14 mouse cellular contexts compared by ENCODE assay signal in the genomic region with DNA sequence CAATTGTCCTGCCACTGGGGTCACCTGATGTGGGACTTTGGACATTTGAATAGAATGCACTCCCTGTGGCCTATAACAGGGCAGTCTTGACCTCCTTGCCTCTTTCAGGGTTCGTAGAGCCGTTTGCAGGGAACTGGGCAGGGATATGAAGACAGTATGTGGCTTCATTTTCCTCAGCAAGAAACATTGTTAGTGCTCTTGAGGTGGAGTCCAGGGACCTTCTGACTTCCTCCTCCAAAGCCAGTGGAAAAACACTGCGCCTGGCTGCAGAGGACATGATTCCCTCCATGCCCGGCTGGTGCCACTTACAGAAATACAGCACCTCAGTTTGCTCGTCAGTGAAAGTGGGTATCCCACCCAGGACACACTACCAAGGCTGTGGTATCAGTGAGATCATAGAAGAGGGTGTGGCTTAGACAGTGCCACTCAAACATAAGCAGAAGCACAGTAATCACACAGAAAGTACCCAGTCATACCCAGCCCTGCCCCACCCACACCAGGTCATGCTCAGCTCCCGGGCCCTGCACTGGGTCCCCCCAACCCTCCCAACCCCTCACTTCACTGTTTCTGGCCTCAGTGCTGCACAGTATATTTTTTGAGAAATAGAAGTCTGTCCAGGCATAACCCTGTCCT. TPM values are rescaled to one million over a fixed set of nuclear protein-coding genes. Genes with fewer than 3 reads are reported as not detected.
DNase-seq lines count a peak whose midpoint lies in the region; ATAC-seq and TF ChIP-seq lines count a peak whose summit lies in the region.
"Had no signal": no experiment of that assay in that cellular context is flagged by ENCODE, and none has a peak within 500 bp of the region (broad histone marks: within the 10 kb centered on the region; RNA-seq: fewer than 3 reads in every experiment).

No protein-coding gene starts in this region.

- H3K9me3 ChIP-seq in kidney, embryonic 15.5 days (replicated peaks): no peaks in the 10 kb centered on the region
- no peaks in the 10 kb centered on the region for H3K9me3 ChIP-seq in kidney, postnatal 0 days (replicated peaks; ENCODE audit: low read length)
- H3K9me3 ChIP-seq in forebrain, postnatal 0 days (ENCODE audit: low read length): no peaks in the 10 kb centered on the region
- no peaks in the 10 kb centered on the region for H3K9me3 ChIP-seq in forebrain, embryonic 15.5 days
- H3K9me3 ChIP-seq: forebrain, embryonic 13.5 days; G1E; midbrain, embryonic 10.5 days had no signal

- peaks cover 10% of the 10 kb centered on the region; the same call in 1 of the 2 replicates for H3K27me3 ChIP-seq in kidney, embryonic 15.5 days
- no peaks in the 10 kb centered on the region for H3K27me3 ChIP-seq in kidney, postnatal 0 days (ENCODE audit: insufficient read depth, low read length)
- no peaks in the 10 kb centered on the region for H3K27me3 ChIP-seq in myocyte (ENCODE audit: control insufficient read depth, insufficient read depth, insufficient read length)
- H3K27me3 ChIP-seq in forebrain, postnatal 0 days (ENCODE audit: insufficient read depth, low read length): no peaks in the 10 kb centered on the region; the same call in 1 of the 2 replicates
- no peaks in the 10 kb centered on the region for H3K27me3 ChIP-seq in forebrain, embryonic 15.5 days

- no peaks in the 10 kb centered on the region for H3K36me3 ChIP-seq in kidney, embryonic 15.5 days
- no peaks in the 10 kb centered on the region for H3K36me3 ChIP-seq in kidney, postnatal 0 days (ENCODE audit: insufficient read depth, low read length)
- no peaks in the 10 kb centered on the region for H3K36me3 ChIP-seq in myocyte (ENCODE audit: control insufficient read depth, insufficient read depth)
- no peaks in the 10 kb centered on the region for H3K36me3 ChIP-seq in forebrain, postnatal 0 days (ENCODE audit: insufficient read depth)
- H3K36me3 ChIP-seq in forebrain, embryonic 15.5 days: no peaks in the 10 kb centered on the region
- H3K36me3 ChIP-seq: G1E; midbrain, embryonic 10.5 days had no signal

- no peak for DNase-seq in kidney, postnatal 4 days
- DNase-seq in kidney, postnatal 0 days (ENCODE audit: low spot score): no peak
- no peak for DNase-seq in forebrain, postnatal 0 days
- DNase-seq in thymus, postnatal 4 days: no peak
- DNase-seq: adrenal gland, postnatal 25 days; cerebellum, postnatal 36 days; spleen, adult 18-20 months had no signal

- no peak overlapping the region for H3K4me2 ChIP-seq in kidney, embryonic 15.5 days
- no peak overlapping the region for H3K4me2 ChIP-seq in kidney, postnatal 0 days (ENCODE audit: low read length)
- H3K4me2 ChIP-seq in myocyte (ENCODE audit: low read depth): peak overlapping the region; percentile 61
- H3K4me2 ChIP-seq in forebrain, postnatal 0 days (ENCODE audit: low read depth): no peak overlapping the region
- H3K4me2 ChIP-seq in forebrain, embryonic 15.5 days (replicated peaks): no peak overlapping the region
- H3K4me2 ChIP-seq: forebrain, embryonic 13.5 days had no signal

- H3K4me3 ChIP-seq in kidney, embryonic 15.5 days (replicated peaks): no peak overlapping the region
- no peak overlapping the region for H3K4me3 ChIP-seq in kidney, postnatal 0 days (replicated peaks; ENCODE audit: low read depth, low read length)
- no peak overlapping the region for H3K4me3 ChIP-seq in myocyte
- no peak overlapping the region for H3K4me3 ChIP-seq in forebrain, postnatal 0 days (ENCODE audit: low read depth, low read length)
- H3K4me3 ChIP-seq in forebrain, embryonic 15.5 days: no peak overlapping the region
- H3K4me3 ChIP-seq: forebrain, embryonic 13.5 days; midbrain, embryonic 10.5 days had no signal

- H3K79me2 ChIP-seq in myocyte (ENCODE audit: control insufficient read depth, insufficient read depth): peaks cover 17% of the 10 kb centered on the region

- peaks cover 36% of the 10 kb centered on the region for H3K4me1 ChIP-seq in kidney, embryonic 15.5 days
- peaks cover 5% of the 10 kb centered on the region for H3K4me1 ChIP-seq in kidney, postnatal 0 days (replicated peaks; ENCODE audit: insufficient read depth, low read length)
- H3K4me1 ChIP-seq in forebrain, postnatal 0 days (ENCODE audit: insufficient read depth): peaks cover 13% of the 10 kb centered on the region
- peaks cover 21% of the 10 kb centered on the region for H3K4me1 ChIP-seq in forebrain, embryonic 15.5 days

- H3K9ac ChIP-seq in kidney, embryonic 15.5 days: no peak overlapping the region
- no peak overlapping the region for H3K9ac ChIP-seq in kidney, postnatal 0 days (ENCODE audit: low read depth, low read length)
- H3K9ac ChIP-seq in forebrain, postnatal 0 days: no peak overlapping the region
- no peak overlapping the region for H3K9ac ChIP-seq in forebrain, embryonic 15.5 days (replicated peaks)
- H3K9ac ChIP-seq: forebrain, embryonic 13.5 days had no signal

- no peak for TF ChIP-seq CTCF in kidney, postnatal 0 days (IDR thresholded peaks at IDR 0.05; ENCODE audit: low read depth)
- no peak for TF ChIP-seq CTCF in forebrain, postnatal 0 days (IDR thresholded peaks at IDR 0.05; ENCODE audit: low read depth)

- H3K27ac ChIP-seq in kidney, embryonic 15.5 days: peak overlapping the region; percentile 73
- H3K27ac ChIP-seq in kidney, postnatal 0 days: peak overlapping the region; percentile 70
- no peak overlapping the region for H3K27ac ChIP-seq in forebrain, postnatal 0 days (ENCODE audit: low read depth, low read length)
- H3K27ac ChIP-seq in forebrain, embryonic 15.5 days (replicated peaks): no peak overlapping the region
- H3K27ac ChIP-seq: forebrain, embryonic 13.5 days; midbrain, embryonic 10.5 days had no signal

- WGBS in kidney, embryonic 15.5 days: 78% methylated on average over 6 of the region's 6 CpGs
- 66% methylated on average over 6 of the region's 6 CpGs for WGBS in kidney, postnatal 0 days
- WGBS in forebrain, postnatal 0 days: 72% methylated on average over 6 of the region's 6 CpGs
- WGBS in forebrain, embryonic 15.5 days: 72% methylated on average over 6 of the region's 6 CpGs

- TF ChIP-seq POLR2A in myocyte (IDR thresholded peaks at IDR 0.05; ENCODE audit: insufficient read length, low read depth): no peak

- ATAC-seq in kidney, embryonic 15.5 days (replicated peaks; ENCODE audit: low FRiP score): no peak
- ATAC-seq in common myeloid progenitor, adult 5-6 weeks (replicated peaks; ENCODE audit: low read depth, poor library complexity, severe bottlenecking): peak; percentile 27
- no peak for ATAC-seq in kidney, postnatal 0 days (replicated peaks; ENCODE audit: low FRiP score, low read depth)
- ATAC-seq in forebrain, postnatal 0 days: no peak
- ATAC-seq in forebrain, embryonic 15.5 days (replicated peaks): no peak
- ATAC-seq: forebrain, embryonic 13.5 days had no signal

- H3ac ChIP-seq in myocyte (ENCODE audit: control insufficient read depth, insufficient read length): no peak overlapping the region

TF ChIP-seq in myocyte, 11 proteins besides CTCF, POLR2A, EP300 and RAD21:
- TF ChIP-seq SRF (IDR thresholded peaks at IDR 0.05; ENCODE audit: control insufficient read depth, insufficient read length, low read depth): no peak
- TF ChIP-seq USF1 (IDR thresholded peaks at IDR 0.05; ENCODE audit: low read depth): no peak
- TF ChIP-seq MYOD1 (IDR thresholded peaks at IDR 0.05; ENCODE audit: control insufficient read depth in 1 of 3, insufficient read length in 2 of 3, low read depth in 2 of 3): no peak
- TF ChIP-seq POLR2AphosphoS2 (IDR thresholded peaks at IDR 0.05; ENCODE audit: insufficient read length, low read depth): no peak
- no peak for TF ChIP-seq MYOG (IDR thresholded peaks at IDR 0.05; ENCODE audit: control insufficient read depth in 1 of 3, insufficient read depth in 1 of 3, insufficient read length in 2 of 3, low read depth in 2 of 3)
- TF ChIP-seq MAX (IDR thresholded peaks at IDR 0.05; ENCODE audit: low read depth): no peak

RNA-seq across cellular contexts. Expression of gene Csrp1, which starts 29.0 kb away (rescaled TPM):
- polyA plus RNA-seq in kidney, embryonic 15.5 days (2015; fragmentation: Nextera tagmentation; extraction: Ambion mirVana): 119 and 137 TPM in 2 replicates
- 161 and 170 TPM in 2 replicates for total RNA-seq in common myeloid progenitor, adult 5-6 weeks (2017)
- 189 and 190 TPM in 2 replicates for polyA plus RNA-seq in kidney, postnatal 0 days (2015; fragmentation: Nextera tagmentation; extraction: Ambion mirVana)
- polyA plus RNA-seq in myocyte (2012; fragmentation: generic; extraction: Trizol): 219 TPM
- total RNA-seq in forebrain, postnatal 0 days (2014; rRNA removed): 53.2 and 55.7 TPM in 2 replicates
- polyA plus RNA-seq in forebrain, postnatal 0 days (2015; fragmentation: Nextera tagmentation; extraction: Ambion mirVana): 20.8 and 21.0 TPM in 2 replicates
- 17.7 and 18.0 TPM in 2 replicates for polyA plus RNA-seq in forebrain, embryonic 15.5 days (2015; fragmentation: Nextera tagmentation; extraction: Ambion mirVana)

Comparison
In these comparisons a context has a peak if more than half of its experiments do, and no peak if none do; other contexts are left out.
1. H3K27ac ChIP-seq: peak in kidney, embryonic 15.5 days (single experiment) and kidney, postnatal 0 days (single experiment); none in forebrain, postnatal 0 days (single experiment) and forebrain, embryonic 15.5 days (single experiment).